Mouse (Mus musculus): ENCODE results near the gene Armc9. TPM values are rescaled to one million over a fixed set of nuclear protein-coding genes. Genes with fewer than 3 reads are reported as not detected.

Gene Armc9
- polyA plus RNA-seq, 1 experiment from 2014 or later, result 30.4 TPM

GRCm38 (mm10) chr1:86233808-86234207, 79.2 kb downstream of the Armc9 start:
- Histone ChIP-seq H3K27me3 (no peaks in the 10 kb centered on the region), H3K4me2 (replicated peaks) (no peak overlapping the region), H3K9ac (no peak overlapping the region), H3K4me1 (peaks cover 14% of the 10 kb centered on the region), H3K9me3 (no peaks in the 10 kb centered on the region), H3K4me3 (no peak overlapping the region), H3K27ac (no peak overlapping the region), H3K36me3 (0 out of 2 replicates have a peak, but pooled peaks cover 3% of the 10 kb centered on the region)
- WGBS, result 58% methylated on average over 4 of the region's 4 CpGs
- ATAC-seq (ENCODE audit: low FRiP score, low read depth), result no peak

- no peaks in the 10 kb centered on the region for H3K9me3 ChIP-seq
- WGBS, result 88% methylated on average over 10 of the region's 10 CpGs
- 0 out of 2 replicates have a peak, but pooled peaks cover 3% of the 10 kb centered on the region for H3K36me3 ChIP-seq
- no peak overlapping the region for H3K27ac ChIP-seq
- no peak overlapping the region for H3K4me3 ChIP-seq
- H3K4me1 ChIP-seq, result peaks cover 24% of the 10 kb centered on the region
- no peak overlapping the region for H3K4me2 ChIP-seq (replicated peaks)
- no peak overlapping the region for H3K9ac ChIP-seq
- no peak for ATAC-seq (ENCODE audit: low FRiP score, low read depth)
- no peaks in the 10 kb centered on the region for H3K27me3 ChIP-seq
Measured at GRCm38 (mm10) chr1:86235118-86235517, 80.5 kb downstream of the Armc9 start.

GRCm38 (mm10) chr1:86236442-86236841, 81.9 kb downstream of the Armc9 start:
- H3K27ac ChIP-seq, result no peak overlapping the region
- no peak for ATAC-seq (ENCODE audit: low FRiP score, low read depth)
- no peaks in the 10 kb centered on the region for H3K27me3 ChIP-seq
- peaks cover 32% of the 10 kb centered on the region for H3K4me1 ChIP-seq
- WGBS, result 84% methylated on average over 10 of the region's 10 CpGs
- H3K36me3 ChIP-seq, result 0 out of 2 replicates have a peak, but pooled peaks cover 3% of the 10 kb centered on the region
- no peak overlapping the region for H3K4me3 ChIP-seq
- no peak overlapping the region for H3K4me2 ChIP-seq (replicated peaks)
- H3K9me3 ChIP-seq, result no peaks in the 10 kb centered on the region
- H3K9ac ChIP-seq, result no peak overlapping the region

GRCm38 (mm10) chr1:86239010-86239409, 84.4 kb downstream of the Armc9 start:
- 0 out of 2 replicates have a peak, but pooled peaks cover 3% of the 10 kb centered on the region for H3K36me3 ChIP-seq
- no peak overlapping the region for H3K4me2 ChIP-seq (replicated peaks)
- no peak overlapping the region for H3K9ac ChIP-seq
- H3K27me3 ChIP-seq, result no peaks in the 10 kb centered on the region
- peak overlapping the region; percentile 34 for H3K27ac ChIP-seq
- 34% methylated on average over 8 of the region's 8 CpGs for WGBS
- ATAC-seq (ENCODE audit: low FRiP score, low read depth), result no peak
- H3K4me3 ChIP-seq, result no peak overlapping the region
- peaks cover 26% of the 10 kb centered on the region for H3K4me1 ChIP-seq
- H3K9me3 ChIP-seq, result no peaks in the 10 kb centered on the region

- ATAC-seq (ENCODE audit: low FRiP score, low read depth), result no peak
- H3K36me3 ChIP-seq, result 0 out of 2 replicates have a peak, but pooled peaks cover 3% of the 10 kb centered on the region
- H3K27me3 ChIP-seq, result no peaks in the 10 kb centered on the region
- H3K4me3 ChIP-seq, result no peak overlapping the region
- no peak overlapping the region for H3K9ac ChIP-seq
- no peaks in the 10 kb centered on the region for H3K9me3 ChIP-seq
- H3K4me2 ChIP-seq (replicated peaks), result no peak overlapping the region
- 80% methylated on average over 6 of the region's 6 CpGs for WGBS
- H3K27ac ChIP-seq, result no peak overlapping the region
- H3K4me1 ChIP-seq, result peaks cover 24% of the 10 kb centered on the region
Measured at GRCm38 (mm10) chr1:86239871-86240270, 85.3 kb downstream of the Armc9 start.

GRCm38 (mm10) chr1:86240959-86241358, 86.4 kb downstream of the Armc9 start:
- H3K27ac ChIP-seq, result no peak overlapping the region
- no peaks in the 10 kb centered on the region for H3K9me3 ChIP-seq
- 46% methylated on average over 2 of the region's 2 CpGs for WGBS
- ATAC-seq (ENCODE audit: low FRiP score, low read depth), result no peak
- no peak overlapping the region for H3K4me3 ChIP-seq
- peaks cover 24% of the 10 kb centered on the region for H3K4me1 ChIP-seq
- peaks cover 10% of the 10 kb centered on the region; the same call in 1 of the 2 replicates for H3K36me3 ChIP-seq
- H3K27me3 ChIP-seq, result no peaks in the 10 kb centered on the region
- no peak overlapping the region for H3K9ac ChIP-seq
- H3K4me2 ChIP-seq (replicated peaks), result no peak overlapping the region

- no peak for ATAC-seq (ENCODE audit: low FRiP score, low read depth)
- peaks cover 14% of the 10 kb centered on the region for H3K36me3 ChIP-seq
- 81% methylated on average over 6 of the region's 6 CpGs for WGBS
Measured at GRCm38 (mm10) chr1:86243490-86243889, 88.9 kb downstream of the Armc9 start.

GRCm38 (mm10) chr1:86245301-86246085, 90.9 kb downstream of the Armc9 start:
- no peak overlapping the region for H3K27ac ChIP-seq
- H3K4me3 ChIP-seq, result no peak overlapping the region
- no peaks in the 10 kb centered on the region for H3K9me3 ChIP-seq
- 87% methylated on average over 6 of the region's 6 CpGs for WGBS
- no peak for ATAC-seq (ENCODE audit: low FRiP score, low read depth)
- peaks cover 24% of the 10 kb centered on the region for H3K36me3 ChIP-seq
- H3K9ac ChIP-seq, result no peak overlapping the region
- no peaks in the 10 kb centered on the region for H3K27me3 ChIP-seq
- 0 out of 2 replicates have a peak, but pooled peaks cover 10% of the 10 kb centered on the region for H3K4me1 ChIP-seq
- H3K4me2 ChIP-seq (replicated peaks), result no peak overlapping the region

More at GRCm38 (mm10) chr1:86243490-86243889, 88.9 kb downstream of the Armc9 start:
- Histone ChIP-seq H3K4me2 (replicated peaks) (no peak overlapping the region), H3K4me3 (no peak overlapping the region), H3K4me1 (peaks cover 26% of the 10 kb centered on the region), H3K27me3 (no peaks in the 10 kb centered on the region), H3K9ac (no peak overlapping the region), H3K9me3 (no peaks in the 10 kb centered on the region), H3K27ac (no peak overlapping the region)

GRCm38 (mm10) chr1:86253410-86253809, 98.8 kb downstream of the Armc9 start:
- Histone ChIP-seq H3K4me3 (no peak overlapping the region), H3K9me3 (no peaks in the 10 kb centered on the region), H3K4me1 (no peaks in the 10 kb centered on the region), H3K36me3 (peaks cover 24% of the 10 kb centered on the region), H3K9ac (no peak overlapping the region), H3K27me3 (no peaks in the 10 kb centered on the region), H3K4me2 (replicated peaks) (no peak overlapping the region), H3K27ac (no peak overlapping the region)
- whole genome bisulfite sequencing, result 85% methylated on average over 8 of the region's 8 CpGs
- no peak for ATAC-seq (ENCODE audit: low FRiP score, low read depth)

- Histone ChIP-seq H3K9me3 (no peaks in the 10 kb centered on the region), H3K36me3 (peaks cover 15% of the 10 kb centered on the region), H3K27me3 (no peaks in the 10 kb centered on the region), H3K4me2 (replicated peaks) (no peak overlapping the region), H3K27ac (no peak overlapping the region), H3K4me3 (no peak overlapping the region), H3K4me1 (no peaks in the 10 kb centered on the region), H3K9ac (no peak overlapping the region)
- ATAC-seq (ENCODE audit: low FRiP score, low read depth), result no peak
- WGBS, result 76% methylated on average over 4 of the region's 4 CpGs
Measured at GRCm38 (mm10) chr1:86256311-86256710, 101.7 kb downstream of the Armc9 start.

GRCm38 (mm10) chr1:86257228-86257627, 102.6 kb downstream of the Armc9 start:
- Histone ChIP-seq H3K9ac (no peak overlapping the region), H3K27me3 (no peaks in the 10 kb centered on the region), H3K4me1 (no peaks in the 10 kb centered on the region), H3K4me2 (replicated peaks) (no peak overlapping the region), H3K27ac (no peak overlapping the region), H3K9me3 (no peaks in the 10 kb centered on the region), H3K4me3 (no peak overlapping the region), H3K36me3 (peaks cover 15% of the 10 kb centered on the region)
- ATAC-seq (ENCODE audit: low FRiP score, low read depth), result no peak
- 86% methylated on average over 8 of the region's 8 CpGs for WGBS

- Histone ChIP-seq H3K36me3 (peaks cover 11% of the 10 kb centered on the region), H3K4me1 (no peaks in the 10 kb centered on the region), H3K4me3 (no peak overlapping the region), H3K4me2 (replicated peaks) (no peak overlapping the region), H3K27ac (no peak overlapping the region), H3K9ac (no peak overlapping the region), H3K9me3 (no peaks in the 10 kb centered on the region), H3K27me3 (no peaks in the 10 kb centered on the region)
- no peak for ATAC-seq (ENCODE audit: low FRiP score, low read depth)
- WGBS, result 84% methylated on average over 7 of the region's 7 CpGs
Measured at GRCm38 (mm10) chr1:86258171-86258824, 103.7 kb downstream of the Armc9 start.
